Mouse (Mus musculus): ENCODE measurements at regions not wholly inside any gene's neighbourhood (a gene's known extent, or its start where the extent isn't known, plus 50 kb on each side); places are given as distances from the start of the nearest gene placed in this dataset.

- DNase-seq = no peak
Observed at GRCm38 (mm10) chrX:98375437-98375836, 226.9 kb downstream of the Ar start.

- no peak for DNase-seq
Observed at GRCm38 (mm10) chrX:98380247-98380905, 231.8 kb downstream of the Ar start.

GRCm38 (mm10) chrX:98384017-98384416 lies 235.4 kb downstream of the Ar start:
- no peak for DNase-seq

- peak; percentile 5 for DNase-seq
Observed at GRCm38 (mm10) chrX:98392376-98392775, 243.8 kb downstream of the Ar start.

- no peak for DNase-seq
Observed at GRCm38 (mm10) chrX:98409090-98409489, 260.5 kb downstream of the Ar start.

GRCm38 (mm10) chrX:98419437-98419836 lies 270.9 kb downstream of the Ar start:
- DNase-seq = no peak

- DNase-seq = no peak
Observed at GRCm38 (mm10) chrX:98452026-98452425, 303.5 kb downstream of the Ar start.

GRCm38 (mm10) chrX:98476473-98477254 lies 328.1 kb downstream of the Ar start:
- DNase-seq = no peak
